Mouse (Mus musculus) G1E (cell line): ENCODE data around the gene Mzt1.

Source experiments
- CTCF ChIP-seq: IDR thresholded peaks from 2 replicates; pipeline ENCODE4 v1.5.1; 2012; ENCODE audit warnings: low read depth, low read length, inconsistent platforms, mixed read lengths
- GATA1 ChIP-seq: IDR thresholded peaks from 2 replicates; pipeline ENCODE4 v1.6.1; 2012; ENCODE audit warnings: borderline replicate concordance, low read length, inconsistent platforms, mixed read lengths
- GATA2 ChIP-seq: IDR thresholded peaks from 2 replicates; pipeline ENCODE4 v1.6.1; 2012; ENCODE audit warnings: low read depth, low read length, inconsistent platforms, borderline replicate concordance
- POLR2AphosphoS5 ChIP-seq: IDR thresholded peaks from 2 replicates; pipeline ENCODE4 v1.6.1; 2012; ENCODE audit warnings: low read depth, low read length, inconsistent platforms; ENCODE audit not compliant: insufficient replicate concordance

- TF ChIP-seq CTCF (no peak), POLR2AphosphoS5 (no peak), GATA2 (no peak), GATA1 (no peak)
Measured at GRCm38 (mm10) chr14:99088947-99089346, 43.0 kb upstream of the Mzt1 start.
